ENCODE assay signal across 1 mouse cellular context in genomic region chr8:94658031-94658430, GRCm38 (mm10).
A peak's percentile ranks its signal among the peaks of the same experiment; 100 is the strongest.
TF ChIP-seq lines count a peak whose summit lies in the region.

No protein-coding gene starts in this region.

TF ChIP-seq in MEL, 35 proteins besides CTCF, POLR2A, EP300 and RAD21:
- TF ChIP-seq MYC (IDR thresholded peaks at IDR 0.05; ENCODE audit: low read depth, low read length) = peak; percentile 51; the same call in 1 of the 2 replicates
- no peak for TF ChIP-seq KAT2A (conservative IDR thresholded peaks at IDR 0.05; ENCODE audit: low read depth, low read length)
- TF ChIP-seq ZC3H11A (IDR thresholded peaks at IDR 0.05; ENCODE audit: low read depth, low read length) = 0 out of 2 replicates have a peak, but pooled peaks have one; percentile 22
- peak; percentile 71 for TF ChIP-seq SMC3 (IDR thresholded peaks at IDR 0.05; ENCODE audit: low read depth, low read length)
- no peak for TF ChIP-seq ETS1 (IDR thresholded peaks at IDR 0.05; ENCODE audit: low read depth, low read length)
